Mouse (Mus musculus): Measurements from ENCODE around the gene Rnf7. TPM values are rescaled to one million over a fixed set of nuclear protein-coding genes. Genes with fewer than 3 reads are reported as not detected.
"Not testable (repeated sequence)": the region's sequence is repeated elsewhere in the genome, so short reads cannot be mapped to it uniquely, and the experiment has no call there.

Rnf7 gene
- 265 and 292 TPM in 2 replicates for polyA plus RNA-seq (2014; fragmentation: Nextera tagmentation; extraction: Ambion mirVana)

DNA sequence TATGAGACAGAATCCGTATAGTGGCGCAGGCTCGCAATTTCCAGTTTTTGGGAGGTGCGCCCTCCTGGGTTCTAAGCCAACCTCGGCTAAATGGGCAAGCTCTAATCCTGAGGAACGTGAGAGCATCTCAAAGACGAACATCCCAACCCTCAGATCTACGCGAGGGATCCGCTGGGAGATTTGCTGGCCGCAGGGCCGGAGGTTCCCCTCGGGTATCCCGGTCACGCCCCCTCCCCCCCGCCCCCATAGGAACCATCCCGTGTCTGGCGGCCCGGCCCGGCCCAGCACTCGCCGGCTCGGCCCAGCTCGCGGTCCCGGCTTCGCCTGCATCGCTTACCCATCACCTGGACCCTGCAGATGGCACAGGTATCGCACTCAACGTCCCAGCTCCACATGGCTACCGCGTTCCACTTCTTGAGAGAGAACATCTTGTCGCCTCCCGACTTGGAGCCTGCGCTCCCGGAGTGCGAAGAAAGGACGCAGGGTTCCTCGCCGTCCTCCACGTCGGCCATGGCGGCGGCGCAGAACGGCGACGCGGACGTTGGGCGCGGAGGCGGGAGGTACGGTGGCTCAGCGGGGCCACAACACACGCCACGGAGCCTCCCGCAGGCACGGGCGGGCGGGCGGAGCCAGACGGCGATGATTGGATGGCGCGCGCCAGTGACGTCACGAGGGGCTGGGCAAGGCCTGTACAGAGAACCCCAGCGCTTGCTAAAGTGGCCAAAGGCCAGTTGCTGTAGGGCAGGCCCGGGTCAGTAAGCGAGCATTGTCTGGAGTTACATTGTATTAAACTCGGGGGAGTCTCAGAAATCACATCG is at the start of gene Rnf7:
Gene Rnf7 (minus strand): TSS at position 605 of the 818 bp plus-strand sequence.
- H3K4me3 ChIP-seq (ENCODE audit: low read length), result peak within 1 kb of the TSS; percentile 70
- 0 out of 2 replicates have a peak, but pooled peaks cover 5% of the 10 kb centered on the region for H3K4me1 ChIP-seq (ENCODE audit: control insufficient read depth, insufficient read depth, low read length)
- H3K27me3 ChIP-seq (ENCODE audit: control insufficient read depth, insufficient read depth, low read length), result no peaks in the 10 kb centered on the region
- H3K36me3 ChIP-seq (ENCODE audit: control insufficient read depth, insufficient read depth, low read length), result peaks cover 22% of the 10 kb centered on the region; the same call in 1 of the 2 replicates
- H3K9me3 ChIP-seq (ENCODE audit: control insufficient read depth, low read length), result no peaks in the 10 kb centered on the region
- under 1% methylated on average over 62 of the region's 74 CpGs for WGBS
- H3K9ac ChIP-seq (ENCODE audit: low read depth, low read length), result peak within 1 kb of the TSS; percentile 84
- peak; percentile 98 for ATAC-seq (ENCODE audit: low FRiP score, low TSS enrichment)
- peak within 1 kb of the TSS; percentile 90 for H3K27ac ChIP-seq (ENCODE audit: low read depth, low read length)
- H3K4me2 ChIP-seq (replicated peaks; ENCODE audit: low read depth, low read length), result peak within 1 kb of the TSS; percentile 74

DNA sequence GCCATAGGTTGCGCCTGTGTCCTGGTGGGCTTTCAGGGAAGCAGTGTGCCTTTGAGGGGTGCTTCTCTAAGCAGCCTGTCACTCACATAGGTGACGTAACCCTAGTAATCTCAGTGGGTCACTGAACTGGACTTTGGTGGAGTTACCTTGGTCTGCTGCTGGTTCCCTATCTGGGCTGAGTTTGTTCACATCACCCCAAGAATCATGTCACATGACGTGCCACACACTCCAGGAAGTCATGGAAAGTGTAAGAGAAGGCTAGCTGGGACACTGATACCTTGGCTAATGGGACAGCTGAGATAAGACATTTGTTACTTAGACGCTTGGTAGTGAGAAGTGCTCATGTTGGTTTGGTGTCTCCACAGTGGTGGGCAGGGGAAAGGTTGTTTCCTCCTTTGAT is 47.5 kb upstream of the Rnf7 start:
- H3K4me3 ChIP-seq (ENCODE audit: low read length), result no peak overlapping the region
- no peak overlapping the region for H3K27ac ChIP-seq (ENCODE audit: low read depth, low read length)
- H3K4me2 ChIP-seq (replicated peaks; ENCODE audit: low read depth, low read length), result no peak overlapping the region
- no peaks in the 10 kb centered on the region for H3K36me3 ChIP-seq (ENCODE audit: control insufficient read depth, insufficient read depth, low read length)
- H3K9me3 ChIP-seq (ENCODE audit: control insufficient read depth, low read length), result no peaks in the 10 kb centered on the region
- H3K9ac ChIP-seq (ENCODE audit: low read depth, low read length), result no peak overlapping the region
- no peaks in the 10 kb centered on the region for H3K4me1 ChIP-seq (ENCODE audit: control insufficient read depth, insufficient read depth, low read length)
- no peak for ATAC-seq (ENCODE audit: low FRiP score, low TSS enrichment)
- WGBS, result 79% methylated on average over 4 of the region's 4 CpGs
- no peaks in the 10 kb centered on the region for H3K27me3 ChIP-seq (ENCODE audit: control insufficient read depth, insufficient read depth, low read length)

DNA sequence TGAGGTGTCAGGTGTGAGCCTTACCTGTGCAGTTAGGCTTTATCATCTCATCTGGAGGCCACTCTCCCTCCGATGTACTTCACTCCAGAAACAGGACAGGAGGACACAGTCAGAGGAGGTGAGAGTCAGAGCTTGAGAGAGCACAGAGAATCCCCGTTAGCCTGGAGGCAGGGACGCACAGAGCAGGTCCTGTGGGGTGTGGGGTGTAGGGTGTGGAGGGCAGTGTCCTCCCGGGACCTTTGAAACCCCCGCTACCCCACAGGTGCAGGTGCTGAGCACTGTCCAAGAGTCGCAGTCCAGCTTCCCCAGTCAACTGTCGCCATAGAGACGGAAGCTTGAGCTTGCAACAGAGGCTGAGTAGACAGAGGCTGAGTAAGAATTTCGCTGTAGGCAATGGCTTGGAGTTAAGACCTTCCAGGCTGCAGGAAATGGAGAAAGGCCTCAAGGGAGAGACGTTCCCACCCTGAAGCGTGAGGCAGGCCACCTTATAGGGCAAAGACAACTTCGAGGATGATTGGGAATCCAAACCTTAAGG is 46.6 kb upstream of the Rnf7 start, which contains the start of gene Gm28729:
Gene Gm28729 (minus strand): TSS at position 293 of the 535 bp plus-strand sequence.
- H3K4me2 ChIP-seq (replicated peaks; ENCODE audit: low read depth, low read length), result no peak within 1 kb of the TSS
- H3K36me3 ChIP-seq (ENCODE audit: control insufficient read depth, insufficient read depth, low read length), result no peaks in the 10 kb centered on the region
- H3K4me3 ChIP-seq (ENCODE audit: low read length), result no peak within 1 kb of the TSS
- H3K4me1 ChIP-seq (ENCODE audit: control insufficient read depth, insufficient read depth, low read length), result no peaks in the 10 kb centered on the region
- peak; percentile 34; the same call in 1 of the 2 replicates for ATAC-seq (ENCODE audit: low FRiP score, low TSS enrichment)
- no peak within 1 kb of the TSS for H3K9ac ChIP-seq (ENCODE audit: low read depth, low read length)
- no peaks in the 10 kb centered on the region for H3K27me3 ChIP-seq (ENCODE audit: control insufficient read depth, insufficient read depth, low read length)
- no peak within 1 kb of the TSS for H3K27ac ChIP-seq (ENCODE audit: low read depth, low read length)
- H3K9me3 ChIP-seq (ENCODE audit: control insufficient read depth, low read length), result no peaks in the 10 kb centered on the region
- WGBS, result 52% methylated on average over 12 of the region's 12 CpGs

DNA sequence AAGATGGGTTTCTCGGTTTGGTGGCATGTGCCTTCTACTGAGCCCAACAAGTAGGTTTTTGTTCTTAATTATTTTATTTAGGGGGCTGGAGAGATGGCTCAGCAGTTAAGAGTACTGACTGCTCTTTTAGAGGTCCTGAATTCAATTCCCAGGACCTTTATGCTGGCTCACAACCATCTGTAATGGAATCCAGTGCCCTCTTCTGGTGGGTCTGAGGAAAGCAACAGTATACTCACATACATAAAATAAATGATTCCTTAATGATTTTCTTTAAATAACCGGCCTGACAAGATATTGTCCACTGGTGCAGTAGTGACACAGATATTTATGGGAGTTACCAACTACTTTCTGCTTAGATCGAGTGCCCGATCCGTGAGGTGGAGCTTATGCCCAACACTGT is 44.7 kb upstream of the Rnf7 start:
- Histone ChIP-seq H3K27me3 (ENCODE audit: control insufficient read depth, insufficient read depth, low read length) (no peaks in the 10 kb centered on the region), H3K9me3 (ENCODE audit: control insufficient read depth, low read length) (no peaks in the 10 kb centered on the region), H3K9ac (ENCODE audit: low read depth, low read length) (no peak overlapping the region), H3K27ac (ENCODE audit: low read depth, low read length) (no peak overlapping the region), H3K4me1 (ENCODE audit: control insufficient read depth, insufficient read depth, low read length) (no peaks in the 10 kb centered on the region), H3K4me2 (replicated peaks; ENCODE audit: low read depth, low read length) (no peak overlapping the region), H3K36me3 (ENCODE audit: control insufficient read depth, insufficient read depth, low read length) (no peaks in the 10 kb centered on the region), H3K4me3 (ENCODE audit: low read length) (no peak overlapping the region)
- WGBS, result 83% methylated on average over 5 of the region's 5 CpGs
- ATAC-seq (ENCODE audit: low FRiP score, low TSS enrichment), result no peak

DNA sequence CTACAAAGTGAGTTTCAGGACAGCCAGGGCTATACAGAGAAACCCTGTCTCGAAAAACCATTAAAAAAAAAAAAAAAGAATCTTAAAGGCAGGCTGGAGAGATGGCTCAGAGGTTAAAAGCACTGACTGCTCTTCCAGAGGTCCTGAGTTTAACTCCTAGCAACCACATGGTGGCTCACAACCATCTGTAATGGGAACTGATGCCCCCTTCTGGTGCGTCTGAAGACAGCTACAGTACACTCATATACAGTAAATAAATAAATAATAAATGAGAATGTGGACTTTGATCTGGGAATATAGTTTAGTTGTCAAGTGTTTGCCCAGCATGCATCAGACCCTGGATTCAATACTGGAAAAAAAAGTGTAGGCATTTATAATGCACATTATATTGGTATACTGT is 43.1 kb upstream of the Rnf7 start:
- not testable (repeated sequence) for H3K27me3 ChIP-seq (ENCODE audit: control insufficient read depth, insufficient read depth, low read length); H3K4me2 ChIP-seq (replicated peaks; ENCODE audit: low read depth, low read length); H3K9me3 ChIP-seq (ENCODE audit: control insufficient read depth, low read length); H3K36me3 ChIP-seq (ENCODE audit: control insufficient read depth, insufficient read depth, low read length); ATAC-seq (ENCODE audit: low FRiP score, low TSS enrichment); H3K4me3 ChIP-seq (ENCODE audit: low read length); H3K4me1 ChIP-seq (ENCODE audit: control insufficient read depth, insufficient read depth, low read length); H3K27ac ChIP-seq (ENCODE audit: low read depth, low read length); H3K9ac ChIP-seq (ENCODE audit: low read depth, low read length)
- WGBS, result 76% methylated on average over 2 of the region's 2 CpGs

DNA sequence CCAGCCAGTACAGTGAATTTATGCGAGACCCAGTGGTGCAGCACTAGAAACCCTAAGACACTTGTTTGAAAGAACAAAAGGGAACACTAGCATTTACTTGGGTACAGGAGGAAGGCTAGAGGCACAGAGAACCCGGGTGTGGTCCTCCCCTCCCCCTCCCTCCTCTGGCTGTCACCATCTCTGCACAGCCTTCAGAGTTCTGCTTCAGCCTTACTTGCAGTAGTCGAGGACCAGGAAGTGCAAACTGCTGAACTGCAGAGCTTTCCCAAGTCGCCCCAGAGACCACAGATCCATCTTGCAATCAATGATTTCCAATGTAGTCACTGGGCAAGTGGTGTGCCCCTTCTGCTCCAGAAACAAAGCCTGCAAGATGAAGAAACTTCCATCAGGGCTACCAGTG is 39.0 kb upstream of the Rnf7 start:
- Histone ChIP-seq H3K4me1 (ENCODE audit: control insufficient read depth, insufficient read depth, low read length) (peaks cover 8% of the 10 kb centered on the region), H3K4me3 (ENCODE audit: low read length) (no peak overlapping the region), H3K27ac (ENCODE audit: low read depth, low read length) (no peak overlapping the region), H3K36me3 (ENCODE audit: control insufficient read depth, insufficient read depth, low read length) (no peaks in the 10 kb centered on the region), H3K27me3 (ENCODE audit: control insufficient read depth, insufficient read depth, low read length) (no peaks in the 10 kb centered on the region), H3K9me3 (ENCODE audit: control insufficient read depth, low read length) (no peaks in the 10 kb centered on the region), H3K4me2 (replicated peaks; ENCODE audit: low read depth, low read length) (no peak overlapping the region), H3K9ac (ENCODE audit: low read depth, low read length) (no peak overlapping the region)
- 31% methylated on average over 4 of the region's 4 CpGs for WGBS
- ATAC-seq (ENCODE audit: low FRiP score, low TSS enrichment), result no peak

DNA sequence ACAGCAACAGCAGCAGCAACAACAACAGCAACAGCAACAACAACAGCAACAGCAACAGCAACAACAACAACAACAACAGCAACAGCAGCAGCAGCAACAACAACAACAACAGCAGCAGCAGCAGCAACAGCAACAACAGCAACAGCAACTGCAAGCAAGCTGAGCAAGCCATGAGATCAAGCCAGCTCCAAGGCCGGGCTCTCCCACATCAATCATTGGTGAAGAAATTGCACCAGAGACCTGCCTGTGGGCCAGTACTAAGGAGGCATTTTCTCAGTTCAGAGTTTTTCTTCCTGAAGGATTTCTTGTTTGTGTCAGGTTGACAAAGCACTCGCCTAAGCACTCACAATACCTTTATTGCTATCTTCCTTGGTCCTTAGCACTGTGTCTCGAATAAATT is 38.3 kb upstream of the Rnf7 start:
- 59% methylated on average over 3 of the region's 3 CpGs for WGBS
- no peak for ATAC-seq (ENCODE audit: low FRiP score, low TSS enrichment)
- H3K9ac ChIP-seq (ENCODE audit: low read depth, low read length), result no peak overlapping the region

DNA sequence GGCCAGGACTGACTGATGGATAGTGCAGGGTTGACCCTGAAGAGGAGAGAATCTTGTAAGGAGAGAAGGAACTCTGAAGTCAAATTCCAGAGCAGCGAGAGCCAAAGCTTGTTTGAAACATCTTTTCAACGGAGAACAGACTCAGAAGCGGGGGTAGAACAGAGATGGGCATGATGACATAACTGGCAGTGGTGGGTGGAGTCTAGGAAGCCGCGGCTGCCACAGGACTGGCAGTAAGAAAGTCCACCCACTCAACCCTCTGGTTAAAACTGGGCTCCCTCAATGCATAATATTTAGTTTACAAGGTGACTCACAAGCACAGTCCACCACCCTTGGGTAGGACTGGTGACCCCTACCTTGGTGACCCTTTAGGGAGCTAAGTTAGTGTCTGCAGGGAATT is 37.3 kb upstream of the Rnf7 start:
- H3K9me3 ChIP-seq (ENCODE audit: control insufficient read depth, low read length), result no peaks in the 10 kb centered on the region
- H3K36me3 ChIP-seq (ENCODE audit: control insufficient read depth, insufficient read depth, low read length), result no peaks in the 10 kb centered on the region
- ATAC-seq (ENCODE audit: low FRiP score, low TSS enrichment), result no peak
- no peak overlapping the region for H3K4me3 ChIP-seq (ENCODE audit: low read length)
- no peak overlapping the region for H3K4me2 ChIP-seq (replicated peaks; ENCODE audit: low read depth, low read length)
- H3K27me3 ChIP-seq (ENCODE audit: control insufficient read depth, insufficient read depth, low read length), result no peaks in the 10 kb centered on the region
- H3K27ac ChIP-seq (ENCODE audit: low read depth, low read length), result no peak overlapping the region
- 88% methylated on average over 5 of the region's 5 CpGs for WGBS
- no peak overlapping the region for H3K9ac ChIP-seq (ENCODE audit: low read depth, low read length)
- peaks cover 8% of the 10 kb centered on the region for H3K4me1 ChIP-seq (ENCODE audit: control insufficient read depth, insufficient read depth, low read length)

More for the DNA sequence above, 38.3 kb upstream of the Rnf7 start:
- Histone ChIP-seq H3K27me3 (ENCODE audit: control insufficient read depth, insufficient read depth, low read length) (no peaks in the 10 kb centered on the region), H3K36me3 (ENCODE audit: control insufficient read depth, insufficient read depth, low read length) (no peaks in the 10 kb centered on the region), H3K4me3 (ENCODE audit: low read length) (no peak overlapping the region), H3K4me1 (ENCODE audit: control insufficient read depth, insufficient read depth, low read length) (peaks cover 8% of the 10 kb centered on the region), H3K4me2 (replicated peaks; ENCODE audit: low read depth, low read length) (no peak overlapping the region), H3K9me3 (ENCODE audit: control insufficient read depth, low read length) (no peaks in the 10 kb centered on the region), H3K27ac (ENCODE audit: low read depth, low read length) (no peak overlapping the region)

DNA sequence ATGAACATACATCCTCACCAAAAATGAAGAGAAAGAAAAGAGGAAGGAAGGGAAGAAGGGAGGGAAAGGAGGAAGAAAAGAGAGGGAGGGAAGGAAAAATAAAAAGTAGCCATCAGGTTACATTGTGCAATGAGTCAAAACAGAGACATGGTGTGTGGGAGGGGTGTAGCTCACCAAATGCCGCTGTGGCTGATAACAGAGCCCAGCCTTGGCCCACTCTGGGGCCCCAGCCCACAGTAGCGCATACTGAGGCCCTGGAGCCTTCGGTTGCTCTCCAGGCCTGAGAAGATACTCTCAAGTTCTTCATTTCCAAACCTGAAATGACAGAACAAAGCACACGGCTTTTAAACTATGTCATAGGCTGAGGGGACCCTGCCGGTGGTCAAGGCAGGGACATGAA is 35.8 kb upstream of the Rnf7 start:
- Histone ChIP-seq H3K4me3 (ENCODE audit: low read length) (no peak overlapping the region), H3K4me2 (replicated peaks; ENCODE audit: low read depth, low read length) (no peak overlapping the region), H3K9ac (ENCODE audit: low read depth, low read length) (no peak overlapping the region), H3K36me3 (ENCODE audit: control insufficient read depth, insufficient read depth, low read length) (no peaks in the 10 kb centered on the region), H3K27me3 (ENCODE audit: control insufficient read depth, insufficient read depth, low read length) (no peaks in the 10 kb centered on the region), H3K4me1 (ENCODE audit: control insufficient read depth, insufficient read depth, low read length) (peaks cover 8% of the 10 kb centered on the region), H3K9me3 (ENCODE audit: control insufficient read depth, low read length) (no peaks in the 10 kb centered on the region), H3K27ac (ENCODE audit: low read depth, low read length) (no peak overlapping the region)
- no peak for ATAC-seq (ENCODE audit: low FRiP score, low TSS enrichment)
- WGBS, result 64% methylated on average over 5 of the region's 5 CpGs
